Mouse (Mus musculus): ENCODE measurements around the gene Tfap4. TPM values are rescaled to one million over a fixed set of nuclear protein-coding genes. Genes with fewer than 3 reads are reported as not detected.
"Not testable (repeated sequence)": the region's sequence is repeated elsewhere in the genome, so short reads cannot be mapped to it uniquely, and the experiment has no call there.

Gene Tfap4
- polyA plus RNA-seq, 2 experiments from 2014 or later, result 6.5 to 7.3 TPM

DNA sequence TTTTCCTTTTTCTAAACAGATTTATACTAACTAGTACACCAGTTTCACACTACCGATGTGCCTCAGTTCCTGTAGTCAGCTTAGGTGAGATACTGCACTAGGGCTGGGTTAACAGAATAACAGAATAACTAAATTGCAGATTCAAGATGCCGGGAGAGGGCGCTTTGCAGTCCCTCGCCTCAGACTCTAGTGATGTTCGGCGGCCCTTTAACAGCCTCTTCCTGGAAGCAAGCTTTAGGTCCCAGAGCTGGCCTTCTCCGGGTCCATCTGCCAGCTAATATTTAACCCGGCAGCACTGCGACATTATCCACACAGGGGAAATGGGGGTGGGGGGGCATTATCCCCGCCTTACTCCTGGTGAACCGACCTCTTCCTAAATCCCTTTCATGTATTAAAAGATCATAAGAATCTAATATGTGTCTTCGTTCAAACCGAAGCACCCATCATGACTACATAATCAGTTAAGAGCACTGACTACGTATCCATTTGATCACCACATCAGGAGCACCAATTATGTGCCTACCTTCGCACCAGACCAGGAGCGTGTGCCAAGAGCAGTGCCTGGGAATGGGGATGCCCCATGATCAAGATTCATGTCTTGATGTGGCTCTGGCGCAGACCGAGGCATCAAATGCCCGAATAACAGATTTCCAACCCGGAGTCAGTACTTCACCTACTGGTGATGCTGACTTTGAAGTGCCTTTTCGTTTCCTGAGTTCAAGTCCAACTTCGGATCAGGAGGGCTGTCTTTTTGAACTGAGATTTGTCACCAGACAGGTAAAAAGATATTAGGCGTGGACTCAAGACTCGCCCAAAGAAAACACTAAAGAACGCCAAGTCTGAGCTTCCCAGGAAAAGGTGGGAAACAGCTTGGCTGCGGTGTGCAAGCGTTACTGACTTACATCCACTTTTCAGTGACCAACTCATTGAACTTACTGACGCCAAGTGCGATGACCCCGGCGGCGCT, 33.5 kb upstream of the Tfap4 start:
- ATAC-seq, result peak; percentile 36

- no peak for ATAC-seq
Observed at GRCm38 (mm10) chr16:4590236-4590635, 30.6 kb upstream of the Tfap4 start.

DNA sequence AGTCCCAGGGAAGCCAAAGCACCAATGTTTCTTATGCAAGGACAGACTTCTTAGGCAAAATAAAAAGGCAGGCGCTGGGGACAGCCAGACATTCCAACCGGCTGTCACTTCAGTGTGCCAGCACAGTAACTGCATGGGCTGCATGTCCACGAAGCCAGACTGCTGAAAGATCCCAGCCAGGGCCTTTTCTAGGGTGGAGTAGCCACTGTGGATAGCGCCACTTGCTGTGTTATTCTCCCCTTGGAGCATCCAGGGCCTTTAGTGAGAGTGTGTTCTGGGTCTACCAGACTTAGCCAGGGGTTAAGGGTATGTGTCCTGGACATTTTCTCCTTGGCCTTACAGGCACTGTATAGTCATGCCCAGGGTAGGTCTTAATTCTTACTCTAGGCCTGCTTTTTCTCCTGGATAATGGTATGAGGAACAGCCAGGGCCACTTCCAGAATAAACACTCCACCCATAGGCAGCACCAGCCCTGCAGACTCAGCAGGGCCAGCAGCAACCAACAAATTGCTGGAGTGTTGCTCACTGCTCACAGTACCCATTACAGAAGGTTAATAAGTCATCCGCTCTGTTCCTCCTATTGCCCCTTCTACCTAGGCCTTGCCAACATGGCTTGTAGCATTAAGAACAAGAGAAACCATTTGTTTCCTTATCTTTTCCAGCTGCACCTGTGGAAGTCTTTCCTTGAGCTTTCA, 28.0 kb upstream of the Tfap4 start:
- ATAC-seq, result no peak

GRCm38 (mm10) chr16:4586531-4587123, 27.0 kb upstream of the Tfap4 start:
- ATAC-seq, result peak; percentile 89

GRCm38 (mm10) chr16:4585642-4586530, 26.2 kb upstream of the Tfap4 start:
- peak; percentile 13 for ATAC-seq

DNA sequence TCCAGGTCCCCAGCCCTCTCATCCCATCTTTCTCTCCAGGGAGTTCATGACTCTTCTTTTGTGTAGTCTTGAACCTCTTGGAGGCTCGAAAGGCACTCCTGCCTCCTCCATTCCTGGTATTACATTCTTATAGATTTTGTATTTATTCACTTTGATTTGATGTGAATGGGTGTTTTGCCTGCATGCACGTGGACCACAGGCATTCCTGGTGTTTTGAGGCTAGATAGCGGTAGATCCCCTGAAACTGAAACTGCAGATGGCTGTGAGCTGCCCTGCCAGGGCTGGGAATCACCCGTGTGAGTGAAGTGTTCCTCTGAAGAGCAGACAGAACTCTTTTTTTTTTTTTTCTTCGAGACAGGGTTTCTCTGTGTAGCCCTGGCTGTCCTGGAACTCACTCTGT, 24.8 kb upstream of the Tfap4 start:
- ATAC-seq, result no peak

DNA sequence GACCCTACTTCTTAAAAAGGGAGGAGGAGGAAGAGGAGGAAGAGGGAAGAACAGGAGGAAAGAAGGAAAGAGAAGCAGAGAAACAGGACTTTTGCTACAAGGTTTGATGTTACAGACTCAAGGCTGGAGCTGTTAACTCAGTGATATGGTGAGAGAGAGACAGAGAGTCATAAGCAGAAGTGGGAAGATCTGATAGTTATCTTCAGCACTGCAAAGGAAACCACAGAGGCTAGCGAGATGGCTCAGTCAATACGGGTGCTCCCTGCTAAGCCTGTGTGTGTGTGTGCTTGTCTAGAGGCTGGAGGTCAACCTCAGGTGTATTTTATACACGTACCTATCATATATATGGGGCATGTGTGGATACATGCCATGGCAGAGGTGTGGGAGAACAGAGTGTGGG, 24.2 kb upstream of the Tfap4 start:
- peak; percentile 50 for ATAC-seq

- not testable (repeated sequence) for ATAC-seq
Observed at GRCm38 (mm10) chr16:4581179-4581578, 21.5 kb upstream of the Tfap4 start.

GRCm38 (mm10) chr16:4578630-4579029, 19.0 kb upstream of the Tfap4 start:
- no peak for ATAC-seq

- ATAC-seq, result peak; percentile 65
Observed at GRCm38 (mm10) chr16:4576873-4577272, 17.2 kb upstream of the Tfap4 start.

GRCm38 (mm10) chr16:4576038-4576437, 16.4 kb upstream of the Tfap4 start:
- no peak for ATAC-seq

- ATAC-seq, result no peak
Observed at GRCm38 (mm10) chr16:4570737-4571136, 11.1 kb upstream of the Tfap4 start.

GRCm38 (mm10) chr16:4567912-4568311, 8.3 kb upstream of the Tfap4 start:
- ATAC-seq, result peak; percentile 76

- ATAC-seq, result peak; percentile 13
Observed at GRCm38 (mm10) chr16:4560145-4560952, 695 bp upstream of the Tfap4 start.

DNA sequence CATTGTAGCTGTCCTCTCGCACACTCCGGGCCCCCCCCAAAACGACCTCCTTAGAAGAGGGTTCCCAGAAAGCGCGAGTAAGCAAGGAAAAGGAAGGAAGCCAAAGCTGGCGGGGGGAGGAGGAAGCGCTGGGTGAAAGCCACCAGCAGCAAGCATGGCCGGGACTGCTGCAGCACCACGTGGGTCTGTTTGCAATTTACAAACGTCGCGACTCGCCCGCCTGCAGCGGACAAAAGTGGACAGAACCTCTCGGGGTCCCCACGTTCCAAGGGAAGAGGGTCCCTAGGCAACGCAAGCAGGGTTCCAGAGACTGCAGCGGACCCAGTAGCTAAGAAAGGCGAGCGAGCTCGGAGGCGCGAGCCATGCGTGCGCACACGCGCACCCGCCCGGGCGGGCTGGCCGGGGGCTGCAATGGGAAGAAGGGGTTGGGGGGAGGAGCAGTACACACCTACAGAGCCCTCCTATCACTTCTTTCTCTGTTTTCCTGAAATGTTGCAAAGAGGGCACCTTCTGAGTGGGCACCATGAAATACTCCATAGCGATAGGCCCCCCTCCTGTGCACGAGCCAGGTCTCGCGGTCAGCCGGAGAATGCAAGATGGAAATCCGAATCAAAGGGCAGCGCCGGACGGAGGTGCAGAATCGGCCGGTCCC, 548 bp downstream of the Tfap4 start:
- ATAC-seq, result peak; percentile 11

DNA sequence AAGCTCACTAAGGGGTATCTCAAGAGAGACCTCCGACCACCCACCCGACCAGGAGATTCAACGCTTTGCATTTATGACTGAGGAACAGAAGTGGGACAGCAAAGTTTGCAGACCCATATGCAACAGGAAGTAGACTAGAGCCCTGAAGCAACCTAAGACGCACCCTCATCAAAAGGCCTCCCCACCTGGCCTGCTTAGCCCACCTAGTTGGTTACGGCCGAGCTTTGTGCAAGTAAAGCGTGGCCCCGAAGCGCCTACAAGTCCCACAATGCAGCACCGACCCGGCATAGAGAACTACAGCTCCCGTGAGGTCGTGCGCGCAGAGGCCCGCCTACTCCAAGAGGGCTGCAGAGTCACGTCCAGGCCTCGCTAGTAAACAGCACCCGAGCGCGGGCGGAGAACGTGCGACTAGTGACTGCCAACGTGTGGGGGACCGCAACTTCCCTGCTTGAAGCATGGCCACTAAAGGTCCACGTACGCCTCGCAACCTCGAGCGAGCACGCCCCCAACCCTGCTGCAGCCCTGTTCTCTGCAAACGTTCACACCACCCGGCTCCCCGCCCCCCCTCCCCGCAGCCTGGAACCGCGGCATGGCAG, 1.2 kb downstream of the Tfap4 start:
- ATAC-seq, result peak; percentile 87

GRCm38 (mm10) chr16:4557949-4558348, 1.7 kb downstream of the Tfap4 start:
- peak; percentile 61 for ATAC-seq

DNA sequence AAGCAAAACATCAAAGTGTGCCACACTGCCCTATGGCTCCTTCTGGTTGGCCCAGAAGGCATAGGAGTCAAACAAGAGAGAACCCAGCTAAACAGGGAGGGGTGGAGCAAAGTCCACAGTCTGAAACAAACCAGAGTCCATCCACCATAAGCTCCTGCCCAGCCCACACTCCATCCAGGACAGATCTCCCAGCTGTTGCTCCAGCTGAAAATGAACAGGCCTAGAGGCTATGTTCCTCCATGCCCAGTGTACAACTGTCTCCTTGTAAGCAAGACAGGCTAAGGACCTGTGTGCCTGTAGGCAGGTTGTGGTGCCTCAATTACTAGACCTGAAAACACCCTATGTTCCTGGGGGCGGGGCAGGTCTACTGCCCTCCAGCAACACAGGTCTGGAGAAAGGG, 2.6 kb downstream of the Tfap4 start:
- no peak for ATAC-seq

- ATAC-seq, result no peak
Observed at GRCm38 (mm10) chr16:4555555-4555954, 4.1 kb downstream of the Tfap4 start.

DNA sequence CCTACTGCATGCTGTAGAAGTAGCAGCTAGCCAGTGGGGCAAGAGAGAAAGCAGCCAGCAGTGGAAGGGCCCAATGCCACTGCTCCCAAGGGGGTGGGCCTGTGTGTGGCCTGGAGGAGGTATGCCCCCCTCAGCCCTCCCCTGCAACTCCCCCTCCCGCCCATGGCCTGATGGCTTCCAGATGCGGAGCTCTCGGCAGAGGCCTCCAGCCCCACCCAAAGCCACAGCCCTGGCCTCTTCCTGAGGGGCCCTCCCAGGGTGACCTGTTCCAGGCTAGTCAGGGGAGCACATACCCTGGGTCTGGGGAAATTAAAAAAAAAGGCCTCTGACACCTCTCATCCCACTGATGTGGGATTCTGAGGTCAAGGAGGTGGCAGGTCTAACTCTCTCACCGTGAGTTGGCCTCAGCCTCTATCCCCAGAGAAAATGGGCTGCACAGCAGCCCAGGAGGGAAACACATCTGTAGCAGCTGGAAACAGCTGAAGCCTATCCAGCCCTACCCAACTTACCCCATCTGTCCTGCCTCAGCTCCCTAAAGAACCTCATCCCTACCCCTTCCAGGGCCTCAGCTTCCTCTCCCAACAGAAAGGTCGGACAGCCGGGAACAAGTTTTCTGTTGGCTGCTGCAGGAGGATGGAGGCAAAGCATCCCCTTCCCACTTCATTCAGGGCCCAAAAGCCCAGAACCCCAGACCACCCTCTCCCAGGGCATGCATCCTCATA, 6.7 kb downstream of the Tfap4 start:
- ATAC-seq, result no peak

All from CD4-positive, CD25-positive, alpha-beta regulatory T cell, adult 4 months (primary cell).